Mouse (Mus musculus) embryonic fibroblast, embryonic 13.5 days (primary cell): ENCODE measurements at regions not wholly inside any gene's neighbourhood (a gene's known extent, or its start where the extent isn't known, plus 50 kb on each side); places are given as distances from the start of the nearest gene placed in this dataset.

Experiments
- CTCF ChIP-seq: IDR thresholded peaks from 2 replicates; pipeline ENCODE4 v1.5.1; 2011; ENCODE audit warnings: mild to moderate bottlenecking, control low read depth, low read length, moderate library complexity, borderline replicate concordance; ENCODE audit not compliant: insufficient read depth
- POLR2A ChIP-seq: IDR thresholded peaks from 2 replicates; pipeline ENCODE4 v1.6.1; 2011; ENCODE audit warnings: low read depth, mild to moderate bottlenecking, control low read depth, low read length, moderate library complexity

DNA sequence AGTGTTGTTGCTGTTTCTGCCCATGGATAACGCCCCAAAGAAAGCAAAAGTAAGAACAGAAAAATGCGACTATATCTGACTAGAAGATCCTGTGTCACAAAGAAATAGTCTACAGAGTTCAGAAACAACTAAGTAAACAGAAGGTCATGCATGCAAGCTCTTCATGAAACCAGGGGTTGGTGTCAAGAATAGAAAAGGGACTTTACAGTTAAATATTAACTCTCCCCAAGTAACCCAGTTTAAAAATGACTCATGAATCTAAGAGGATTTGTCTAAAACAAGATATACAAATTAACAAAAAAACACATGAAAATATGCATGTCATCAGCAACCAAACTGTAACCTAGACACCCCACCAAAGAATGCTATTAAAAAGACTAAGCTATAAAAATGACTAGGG lies 381.4 kb upstream of the Ptger4 start:
- no peak for TF ChIP-seq CTCF
- TF ChIP-seq POLR2A: no peak
